Mouse (Mus musculus): ENCODE data around the gene Rsu1.
A peak's percentile ranks its signal among the peaks of the same experiment; 100 is the strongest.

Gene Rsu1

GRCm38 (mm10) chr2:13060426-13061170, 210.6 kb downstream of the Rsu1 start:
- DNase-seq (ENCODE audit: low spot score in 2 of 2), result peak; percentile 62 to 64

GRCm38 (mm10) chr2:13048649-13049048, 222.6 kb downstream of the Rsu1 start:
- no peak for DNase-seq (ENCODE audit: low spot score in 2 of 2)

- DNase-seq (ENCODE audit: low spot score in 2 of 2), result no peak
These were observed 226.7 kb downstream of the Rsu1 start for GRCm38 (mm10) chr2:13044555-13044954.

- DNase-seq (ENCODE audit: low spot score in 2 of 2), result no peak
These were observed 231.4 kb downstream of the Rsu1 start for GRCm38 (mm10) chr2:13039785-13040184.

GRCm38 (mm10) chr2:13038772-13039171, 232.4 kb downstream of the Rsu1 start:
- DNase-seq (ENCODE audit: low spot score in 2 of 2), result no peak
